Mouse (Mus musculus): Measurements from ENCODE around the gene Creld2.

The Creld2 gene

DNA sequence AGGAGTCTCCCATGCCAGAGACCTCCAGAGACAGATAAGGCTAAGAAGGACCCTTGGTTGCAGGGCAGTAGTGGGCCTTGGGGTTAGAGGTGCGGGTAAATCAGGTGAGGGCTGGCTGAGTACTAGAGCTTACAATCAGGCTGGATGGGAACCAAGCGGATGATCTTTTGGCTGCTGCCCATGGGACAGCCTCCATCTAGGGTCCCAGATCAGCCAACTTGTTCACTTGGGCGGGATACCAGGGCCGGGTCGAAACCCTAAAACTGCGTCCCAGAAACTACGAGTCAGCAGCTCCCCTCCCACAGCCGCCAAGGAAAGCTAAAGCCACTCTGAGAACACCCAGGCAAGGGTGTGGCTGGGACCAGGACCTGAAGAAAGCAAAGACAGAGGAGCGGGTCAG is 33.7 kb downstream of the Creld2 start:
- in situ Hi-C loops (cut with MboI) = no loop called here

- in situ Hi-C loops (cut with MboI) = no loop called here
Measured at GRCm38 (mm10) chr15:88854119-88854968, 34.9 kb downstream of the Creld2 start.

GRCm38 (mm10) chr15:88854969-88855830 is 35.8 kb downstream of the Creld2 start:
- in situ Hi-C loops (cut with MboI) = no loop called here

DNA sequence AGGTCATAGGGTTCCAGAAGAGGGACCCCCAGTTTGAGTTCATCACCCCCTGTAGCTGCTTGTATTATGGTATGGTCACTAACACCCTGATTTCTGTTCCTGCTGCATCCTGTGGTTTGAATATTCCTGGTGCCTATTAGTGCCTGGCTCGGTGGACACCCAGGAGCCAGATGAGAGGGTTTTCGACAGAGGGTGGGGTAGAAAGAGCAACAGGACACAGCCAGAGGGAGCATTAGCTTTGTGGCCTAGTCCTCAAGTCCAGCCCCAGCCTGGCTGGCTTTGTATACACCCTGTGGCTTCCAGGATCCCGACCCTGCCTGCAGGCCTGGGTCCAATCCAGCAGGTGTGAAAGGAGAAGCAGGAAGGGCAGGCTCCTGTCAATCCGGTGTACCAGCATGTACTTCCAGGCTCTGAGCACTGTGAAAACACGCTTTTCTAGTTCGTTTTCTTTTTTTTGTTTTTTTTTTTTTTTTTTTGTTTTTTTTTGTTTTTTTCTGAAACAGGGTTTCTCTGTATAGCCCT is 36.5 kb downstream of the Creld2 start:
- in situ Hi-C loops (cut with MboI) = no loop called here

GRCm38 (mm10) chr15:88856613-88857012 is 37.2 kb downstream of the Creld2 start:
- in situ Hi-C loops (cut with MboI) = no loop called here

DNA sequence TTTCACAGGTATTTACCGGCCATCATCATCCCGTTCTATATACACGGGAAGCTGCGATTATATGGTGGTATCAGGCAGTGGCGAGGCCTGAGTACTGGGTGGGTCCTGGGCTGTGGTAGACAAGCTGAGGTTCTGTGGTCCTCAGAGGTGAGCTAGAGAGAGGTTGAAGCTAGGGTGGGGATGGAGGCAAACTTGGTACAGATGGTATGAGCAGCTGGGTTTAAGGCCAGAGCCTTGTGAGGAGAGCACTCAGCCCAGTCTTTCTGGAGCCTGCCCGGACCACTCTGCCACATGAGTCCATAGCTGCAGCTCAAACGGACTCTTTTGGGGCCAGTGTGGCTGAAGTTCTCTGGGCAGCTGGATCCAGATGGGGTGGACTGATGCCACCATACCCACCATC is 37.9 kb downstream of the Creld2 start:
- in situ Hi-C loops (cut with MboI) = no loop called here

DNA sequence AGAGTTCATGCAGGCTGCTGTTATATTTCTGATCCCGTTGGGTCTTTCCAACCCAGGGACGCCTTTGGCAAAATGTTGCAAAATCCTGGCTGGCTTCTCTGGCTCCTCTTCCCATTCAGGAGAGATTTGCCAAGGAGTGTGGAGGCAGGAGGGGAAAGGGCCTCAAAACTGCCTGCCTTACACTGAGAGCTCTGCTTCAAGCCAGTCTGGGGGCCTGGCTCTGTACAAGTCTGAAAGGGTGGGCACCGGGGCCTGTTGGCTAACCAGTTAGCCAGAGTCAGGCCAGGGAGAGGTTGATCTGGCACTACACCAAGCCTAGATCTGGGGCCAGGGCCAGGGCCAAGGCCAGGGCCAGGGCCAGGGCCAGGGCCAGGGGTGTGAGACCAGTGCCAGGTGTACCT is 38.7 kb downstream of the Creld2 start:
- in situ Hi-C loops (cut with MboI) = no loop called here

DNA sequence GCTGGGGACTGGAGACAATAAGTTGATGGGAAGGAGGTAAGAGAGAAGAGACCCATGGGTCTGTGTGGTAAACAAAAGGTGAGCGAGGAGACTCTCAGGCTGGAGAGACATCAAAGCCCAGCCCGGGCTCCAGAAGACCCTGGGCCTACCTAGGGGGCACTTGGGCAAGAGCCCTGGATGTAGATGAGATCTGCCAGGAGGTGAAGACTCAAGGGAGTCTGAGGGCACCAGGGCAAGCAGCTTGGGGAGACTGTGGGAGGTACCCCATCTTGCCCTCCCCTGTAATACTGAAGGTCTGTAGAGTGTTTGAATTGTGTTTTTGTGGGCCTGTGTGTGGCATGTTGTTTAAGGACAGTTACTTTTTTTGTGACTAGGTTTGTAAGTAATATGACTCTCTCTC is 39.3 kb downstream of the Creld2 start:
- in situ Hi-C loops (cut with MboI) = no loop called here

GRCm38 (mm10) chr15:88859206-88859970 is 39.9 kb downstream of the Creld2 start:
- in situ Hi-C loops (cut with MboI) = no loop called here

DNA sequence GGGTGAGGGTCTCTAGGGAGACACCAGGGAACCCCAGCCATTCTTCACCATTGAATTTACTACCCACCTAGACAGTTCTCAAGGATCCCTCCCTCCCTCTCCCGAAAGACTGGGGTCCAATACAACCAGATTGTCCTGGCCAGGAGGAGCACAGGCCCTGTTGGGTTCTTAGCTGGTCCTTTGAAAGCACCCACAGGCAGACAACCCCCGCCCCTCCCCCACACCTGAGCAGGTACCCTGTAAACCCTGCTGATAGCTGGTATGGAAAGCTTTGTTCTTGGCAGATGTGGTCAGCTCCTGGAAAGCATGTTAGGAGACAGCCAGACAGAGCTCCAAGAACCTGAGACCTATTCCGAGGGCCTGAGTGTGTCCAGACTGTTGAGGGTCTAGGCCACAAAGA is 41.3 kb downstream of the Creld2 start:
- in situ Hi-C loops (cut with MboI) = no loop called here

GRCm38 (mm10) chr15:88861772-88862622 is 42.6 kb downstream of the Creld2 start, which contains the start of gene Pim3:
Gene Pim3 (plus strand): TSS chr15:88862186.
- in situ Hi-C loops (cut with MboI) = no loop called here

DNA sequence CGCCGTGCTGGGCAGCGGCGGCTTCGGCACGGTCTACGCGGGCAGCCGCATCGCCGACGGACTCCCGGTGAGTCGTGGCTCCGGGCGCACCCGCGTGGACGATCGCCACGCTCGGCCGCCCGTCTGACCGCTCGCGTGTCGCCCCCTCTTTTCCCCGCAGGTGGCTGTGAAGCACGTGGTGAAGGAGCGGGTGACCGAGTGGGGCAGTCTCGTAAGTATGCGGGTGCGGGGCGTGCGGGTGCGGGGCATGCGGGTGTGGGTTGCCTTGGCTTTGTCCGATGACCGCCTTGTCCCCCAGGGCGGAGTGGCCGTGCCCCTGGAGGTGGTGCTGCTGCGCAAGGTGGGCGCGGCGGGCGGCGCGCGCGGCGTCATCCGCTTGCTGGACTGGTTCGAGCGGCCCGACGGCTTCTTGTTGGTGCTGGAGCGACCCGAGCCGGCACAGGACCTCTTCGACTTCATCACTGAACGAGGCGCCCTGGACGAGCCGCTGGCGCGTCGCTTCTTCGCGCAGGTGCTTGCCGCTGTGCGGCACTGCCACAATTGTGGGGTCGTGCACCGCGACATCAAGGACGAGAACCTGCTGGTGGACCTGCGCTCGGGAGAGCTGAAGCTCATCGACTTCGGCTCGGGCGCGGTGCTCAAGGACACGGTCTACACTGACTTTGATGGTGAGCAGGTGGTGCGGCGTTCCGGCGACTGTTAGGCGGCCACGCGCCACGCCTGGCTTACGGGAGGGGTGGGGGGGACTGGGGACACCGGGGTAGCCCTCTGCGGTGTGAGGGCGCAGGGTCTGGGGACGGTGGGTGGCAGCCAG is 43.6 kb downstream of the Creld2 start:
- in situ Hi-C loops (cut with MboI) = no loop called here

GRCm38 (mm10) chr15:88863695-88864231 is 44.3 kb downstream of the Creld2 start:
- in situ Hi-C loops (cut with MboI) = no loop called here

- in situ Hi-C loops (cut with MboI) = no loop called here
Measured at GRCm38 (mm10) chr15:88864270-88865030, 45.0 kb downstream of the Creld2 start.

GRCm38 (mm10) chr15:88865061-88865460 is 45.6 kb downstream of the Creld2 start:
- in situ Hi-C loops (cut with MboI) = no loop called here

GRCm38 (mm10) chr15:88865888-88866695 is 46.6 kb downstream of the Creld2 start:
- in situ Hi-C loops (cut with MboI) = no loop called here

DNA sequence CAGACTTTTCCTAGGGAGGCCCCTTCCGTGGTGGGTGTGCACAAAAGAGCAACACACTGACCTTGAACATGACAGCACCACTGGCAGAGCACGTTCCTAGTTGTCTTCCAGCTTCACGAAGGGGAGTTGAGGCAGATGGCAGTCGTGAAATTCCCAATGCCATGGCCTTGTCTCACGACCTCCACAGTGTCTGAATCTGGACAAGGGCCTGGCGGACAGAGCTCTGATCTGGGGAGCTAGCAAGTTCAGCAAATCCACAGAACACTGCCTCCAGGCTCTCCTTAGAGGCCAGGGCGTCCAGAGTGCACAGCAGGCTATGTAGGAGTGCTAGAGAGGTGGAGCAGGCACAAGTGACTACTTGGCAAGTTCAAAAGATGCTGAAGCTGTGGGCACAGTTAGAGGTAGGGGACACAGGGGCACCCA is 47.5 kb downstream of the Creld2 start:
- in situ Hi-C loops (cut with MboI) = no loop called here

DNA sequence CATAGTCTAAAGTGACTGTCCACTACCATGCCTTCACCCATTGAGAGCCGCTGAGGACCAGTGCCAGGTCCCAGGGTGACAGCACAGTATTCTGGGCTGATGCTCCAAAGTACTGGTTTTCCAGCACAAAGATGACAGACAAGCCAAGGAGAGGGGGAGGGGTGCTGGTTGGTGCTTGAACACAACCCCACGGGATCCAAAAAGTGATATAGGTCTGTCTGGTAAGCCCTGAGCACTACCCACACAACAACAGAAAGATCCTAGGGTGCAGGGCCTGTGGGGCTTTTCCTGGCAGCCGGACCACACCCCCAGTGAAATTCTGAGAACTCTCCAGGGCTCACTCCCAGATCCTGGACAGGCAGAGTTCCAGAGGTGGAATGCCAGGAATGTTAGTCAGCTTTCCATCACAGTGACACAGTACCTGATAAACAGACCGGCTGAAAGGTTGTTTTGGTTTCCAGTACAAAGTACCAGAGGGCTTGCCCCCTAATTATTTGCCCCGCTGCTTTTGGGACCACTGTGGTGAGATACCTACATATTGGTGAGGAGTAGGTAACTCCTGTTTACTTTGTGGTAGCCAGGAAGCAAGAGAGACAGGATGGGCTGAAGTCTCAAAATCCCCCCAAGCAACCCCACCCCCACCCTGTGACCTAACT is 48.0 kb downstream of the Creld2 start:
- in situ Hi-C loops (cut with MboI) = no loop called here
